Mouse (Mus musculus): ENCODE measurements around the gene Uba7.

DNA sequence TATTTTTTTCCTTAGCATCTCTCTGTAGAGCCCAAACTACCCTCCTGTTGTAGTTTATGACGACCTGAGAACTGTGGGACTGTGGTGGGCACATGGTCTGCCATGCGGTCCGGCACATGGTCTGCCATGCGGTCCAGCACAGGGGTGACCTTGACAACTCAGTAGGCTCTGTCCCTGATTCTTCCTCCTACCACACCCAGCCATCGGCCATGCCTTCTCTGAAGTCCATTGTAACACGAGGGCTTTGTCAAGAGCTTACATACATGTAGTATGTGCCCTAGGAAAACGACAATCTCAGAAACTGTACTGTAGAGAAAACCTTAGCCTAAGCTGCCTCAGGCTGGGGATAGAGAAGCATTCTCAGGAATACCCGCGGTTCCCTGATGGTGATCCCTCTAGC lies 10.6 kb upstream of the Uba7 start:
- no peak for TF ChIP-seq E2F4 (IDR thresholded peaks at IDR 0.05; ENCODE audit: borderline replicate concordance, low read depth, low read length)
- TF ChIP-seq POLR2A (IDR thresholded peaks at IDR 0.05; ENCODE audit: control insufficient read depth in 1 of 2, insufficient read depth in 1 of 2, low read depth in 1 of 2, low read length in 2 of 2, poor library complexity in 1 of 2) = no peak
- no peak for TF ChIP-seq USF1 (IDR thresholded peaks at IDR 0.05; ENCODE audit: low read depth, low read length)
- TF ChIP-seq ZNF384 (IDR thresholded peaks at IDR 0.05; ENCODE audit: low read depth, low read length) = no peak
- TF ChIP-seq ELF1 (IDR thresholded peaks at IDR 0.05; ENCODE audit: low read depth, low read length) = no peak
- no peak for TF ChIP-seq RCOR1 (IDR thresholded peaks at IDR 0.05; ENCODE audit: low read depth, low read length)
- TF ChIP-seq GABPA (IDR thresholded peaks at IDR 0.05; ENCODE audit: low read depth, low read length) = no peak
- TF ChIP-seq ZC3H11A (IDR thresholded peaks at IDR 0.05; ENCODE audit: low read depth, low read length) = no peak
- no peak for TF ChIP-seq MAFK (IDR thresholded peaks at IDR 0.05; ENCODE audit: borderline replicate concordance, low read depth, low read length)
- TF ChIP-seq TAL1 (IDR thresholded peaks at IDR 0.05; ENCODE audit: low read length) = no peak
- TF ChIP-seq TBP (IDR thresholded peaks at IDR 0.05; ENCODE audit: low read depth, low read length) = no peak

All from MEL (cell line).